Comparison of ENCODE assay signal across 25 mouse cellular contexts in the genomic region with DNA sequence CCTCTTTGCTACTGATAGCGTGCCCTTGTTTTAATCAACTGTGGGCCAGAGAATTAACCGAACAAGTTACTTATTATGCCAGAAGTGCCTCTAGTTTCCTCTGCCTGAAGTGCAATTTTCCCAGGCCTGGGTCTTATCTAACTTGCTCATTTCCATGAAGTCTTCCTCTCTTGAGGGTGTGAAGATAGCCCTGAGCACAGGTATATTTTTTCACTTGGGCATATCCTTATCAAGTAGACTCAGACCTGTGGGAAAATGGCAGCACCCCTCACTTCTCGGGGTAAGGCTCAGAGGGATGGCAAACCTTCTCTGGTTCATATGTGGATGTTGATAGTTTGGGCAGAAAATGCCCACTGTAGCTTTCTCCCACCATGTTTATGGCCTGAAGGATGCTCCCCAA. TPM values are rescaled to one million over a fixed set of nuclear protein-coding genes. Genes with fewer than 3 reads are reported as not detected.
"Had no signal": no experiment of that assay in that cellular context is flagged by ENCODE, and none has a peak within 500 bp of the region (broad histone marks: within the 10 kb centered on the region; RNA-seq: fewer than 3 reads in every experiment).

No protein-coding gene starts in this region.

- H3K27me3 ChIP-seq: kidney, embryonic 15.5 days; limb, embryonic 13.5 days; midbrain, embryonic 12.5 days; midbrain, embryonic 15.5 days; neural tube, embryonic 12.5 days; neural tube, embryonic 15.5 days had no signal

- H3K9ac ChIP-seq: kidney, embryonic 15.5 days; limb, embryonic 13.5 days; lung, embryonic 14.5 days; midbrain, embryonic 12.5 days; midbrain, embryonic 15.5 days; neural tube, embryonic 12.5 days; neural tube, embryonic 15.5 days had no signal

- H3K4me3 ChIP-seq: kidney, embryonic 15.5 days; left cerebral cortex, adult 2 months; limb, embryonic 10.5 days; limb, embryonic 13.5 days; midbrain, embryonic 12.5 days; midbrain, embryonic 15.5 days; neural tube, embryonic 12.5 days; neural tube, embryonic 15.5 days had no signal

- H3K27ac ChIP-seq: kidney, embryonic 15.5 days; left cerebral cortex, adult 2 months; limb, embryonic 10.5 days; limb, embryonic 13.5 days; midbrain, embryonic 12.5 days; midbrain, embryonic 15.5 days; neural tube, embryonic 12.5 days; neural tube, embryonic 15.5 days; stomach, postnatal 0 days had no signal

- H3K9me3 ChIP-seq: kidney, embryonic 15.5 days; limb, embryonic 10.5 days; limb, embryonic 13.5 days; midbrain, embryonic 12.5 days; midbrain, embryonic 15.5 days; neural tube, embryonic 12.5 days; neural tube, embryonic 15.5 days had no signal

- ATAC-seq: intestine, postnatal 0 days; midbrain, embryonic 15.5 days had no signal

- H3K36me3 ChIP-seq: kidney, embryonic 15.5 days; limb, embryonic 10.5 days; limb, embryonic 13.5 days; midbrain, embryonic 12.5 days; midbrain, embryonic 15.5 days; neural tube, embryonic 12.5 days; neural tube, embryonic 15.5 days had no signal

- H3K4me2 ChIP-seq: kidney, embryonic 15.5 days; limb, embryonic 13.5 days; lung, embryonic 14.5 days; midbrain, embryonic 12.5 days; midbrain, embryonic 15.5 days; neural tube, embryonic 12.5 days; neural tube, embryonic 15.5 days had no signal

- H3K4me1 ChIP-seq: kidney, embryonic 15.5 days; midbrain, embryonic 12.5 days; midbrain, embryonic 15.5 days; neural tube, embryonic 12.5 days; neural tube, embryonic 15.5 days had no signal

- DNase-seq: kidney, adult 8-10 months; kidney, postnatal 10 days; kidney, postnatal 36 days; layer of hippocampus, postnatal 36 days; lung, embryonic 14.5 days; right cerebral cortex, adult 18-20 months; right cerebral cortex, postnatal 14 days; right cerebral cortex, postnatal 4 days; thymus, postnatal 36 days had no signal

RNA-seq across cellular contexts. Expression of a gene that starts 1.0 kb away (rescaled TPM):
- total RNA-seq: layer of hippocampus, adult 8-10 months; layer of hippocampus, postnatal 10 days; layer of hippocampus, postnatal 36 days; left cerebral cortex, adult 2 months; left cerebral cortex, postnatal 25 days; liver, adult 2 months had no signal
- polyA plus RNA-seq: limb, embryonic 10.5 days; limb, embryonic 13.5 days; liver, adult 2 months; midbrain, embryonic 12.5 days; midbrain, embryonic 15.5 days; neural tube, embryonic 12.5 days; neural tube, embryonic 15.5 days; stomach, postnatal 0 days; thymus, postnatal 0 days; urinary bladder, adult 2 months had no signal
